Mouse (Mus musculus) erythroblast, embryonic 14.5 days (primary cell): ENCODE results near the gene Dscam.

Source experiments
- GATA1 ChIP-seq: IDR thresholded peaks from 2 replicates; pipeline ENCODE4 v1.6.1; 2012; ENCODE audit warnings: low read length, inconsistent platforms, mixed read lengths
- TAL1 ChIP-seq: IDR thresholded peaks from 3 replicates; pipeline ENCODE4 v1.6.1; 2012; ENCODE audit warnings: low read length, inconsistent platforms, mixed read lengths

- TF ChIP-seq TAL1 (no peak), GATA1 (no peak)
These were observed 615.1 kb downstream of the Dscam start for GRCm38 (mm10) chr16:96555412-96555811.
